Mouse (Mus musculus): ENCODE measurements around the gene Vps26a.

GRCm38 (mm10) chr10:62506019-62506556, 19.5 kb upstream of the Vps26a start:
- TF ChIP-seq POLR2A (IDR thresholded peaks at IDR 0.05; ENCODE audit: borderline replicate concordance, extremely low read depth, insufficient read depth, insufficient read length, poor library complexity, severe bottlenecking) (no peak), CTCF (IDR thresholded peaks at IDR 0.05; ENCODE audit: borderline replicate concordance, extremely low read depth, insufficient read depth, insufficient read length) (no peak)

All from brain, embryonic 14.5 days (tissue).